Mouse (Mus musculus) lung, postnatal 0 days (tissue): ENCODE data around the gene Cdk6.

ENCODE experiments used
- CTCF ChIP-seq: IDR thresholded peaks from 2 replicates; pipeline ENCODE4 v1.5.1; 2016; ENCODE audit warnings: antibody characterized with exemption, mild to moderate bottlenecking
- EP300 ChIP-seq: IDR thresholded peaks from 2 replicates; pipeline ENCODE4 v1.6.1; 2016; ENCODE audit warnings: antibody characterized with exemption, mild to moderate bottlenecking, control low read depth

GRCm38 (mm10) chr5:3405102-3405501, 63.8 kb downstream of the Cdk6 start:
- TF ChIP-seq CTCF = no peak
- TF ChIP-seq EP300 = no peak
